Mouse (Mus musculus): Measurements from ENCODE around the gene Plch2.

Gene Plch2

DNA sequence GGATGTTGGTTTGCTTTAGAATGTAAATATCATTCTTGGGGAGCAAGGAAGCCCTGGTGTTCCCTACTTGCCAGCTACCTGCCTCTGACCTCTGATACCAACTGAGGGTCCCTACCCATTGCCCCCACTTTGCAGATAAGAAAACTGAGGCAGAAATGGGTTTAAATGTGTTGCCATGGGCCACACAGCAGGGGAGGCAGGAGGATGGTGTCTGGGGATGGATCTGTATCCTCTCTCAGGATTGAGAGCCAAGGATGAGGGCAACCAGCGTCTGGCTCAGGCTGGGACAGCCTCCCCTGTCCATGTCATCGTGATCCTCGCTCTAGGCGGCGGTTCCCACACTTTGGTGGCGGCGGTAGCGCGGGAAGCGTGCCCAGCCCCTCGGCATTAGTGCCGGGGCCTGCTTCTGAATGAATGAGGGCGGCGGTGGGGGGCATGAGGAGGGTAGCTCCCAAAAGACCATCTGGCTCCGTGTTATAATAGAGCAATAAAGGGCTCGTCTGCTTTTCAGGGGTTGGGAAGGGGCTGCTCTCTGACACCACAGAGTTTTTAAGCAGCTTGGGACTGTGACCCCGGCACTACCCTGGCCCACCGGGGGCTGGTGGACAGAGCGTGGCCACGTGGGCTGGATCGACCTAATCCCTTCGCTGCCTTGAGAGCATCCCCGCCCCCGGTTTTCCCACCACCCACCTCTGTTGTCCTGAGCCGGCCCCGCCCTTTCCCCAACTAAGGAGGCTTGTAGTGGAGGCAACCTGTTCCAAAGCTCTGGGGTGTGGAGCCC is 103.9 kb downstream of the Plch2 start:
- no peak for DNase-seq

GRCm38 (mm10) chr4:154949589-154949982 is 107.0 kb downstream of the Plch2 start:
- DNase-seq, result no peak

GRCm38 (mm10) chr4:154948940-154949588 is 107.5 kb downstream of the Plch2 start:
- no peak for DNase-seq

- DNase-seq, result no peak
Measured at GRCm38 (mm10) chr4:154948066-154948939, 108.3 kb downstream of the Plch2 start.

DNA sequence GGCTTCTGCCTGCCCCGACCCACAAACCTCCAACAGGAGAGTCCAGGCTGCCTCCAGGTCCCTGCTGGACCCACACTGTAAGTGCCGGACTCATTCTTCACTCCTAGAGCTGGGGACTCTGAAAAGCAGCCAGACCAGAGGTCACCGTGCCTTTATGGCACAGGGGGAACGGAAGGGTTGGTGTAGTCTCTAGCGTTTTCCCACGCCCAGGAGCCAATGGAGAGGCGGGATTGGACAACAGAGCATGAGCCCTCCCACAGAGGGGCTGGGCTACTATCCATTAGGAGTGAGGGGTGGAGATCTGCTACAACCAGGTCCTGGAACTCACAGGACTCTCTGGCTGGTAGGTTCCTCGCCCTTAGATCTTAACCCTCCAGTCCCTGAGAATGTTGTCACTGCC is 110.3 kb downstream of the Plch2 start:
- DNase-seq, result no peak

DNA sequence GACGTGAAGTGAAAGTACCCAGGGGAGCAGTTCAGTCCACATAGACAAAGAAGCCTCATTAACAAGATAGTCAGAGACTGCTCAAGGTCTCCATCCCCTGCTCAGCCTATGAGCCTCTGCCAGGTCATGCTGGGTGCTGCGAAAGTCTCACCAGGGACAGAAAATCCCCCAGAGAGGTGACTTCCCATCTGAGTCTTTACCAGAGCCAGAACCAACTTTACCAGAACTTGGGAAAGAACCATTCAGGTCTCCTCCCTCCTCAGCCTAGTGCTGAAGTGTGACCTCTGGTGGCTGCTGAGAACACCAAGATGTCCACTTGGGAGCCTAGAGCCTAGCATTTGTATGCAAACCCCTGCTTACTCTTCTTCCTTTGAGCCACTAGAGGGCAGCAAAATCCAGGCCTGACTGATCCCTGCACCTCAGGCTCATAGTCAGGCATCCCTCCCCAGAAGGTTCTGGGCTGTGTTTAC is 112.4 kb downstream of the Plch2 start:
- peak; percentile 65 to 70 for DNase-seq

DNA sequence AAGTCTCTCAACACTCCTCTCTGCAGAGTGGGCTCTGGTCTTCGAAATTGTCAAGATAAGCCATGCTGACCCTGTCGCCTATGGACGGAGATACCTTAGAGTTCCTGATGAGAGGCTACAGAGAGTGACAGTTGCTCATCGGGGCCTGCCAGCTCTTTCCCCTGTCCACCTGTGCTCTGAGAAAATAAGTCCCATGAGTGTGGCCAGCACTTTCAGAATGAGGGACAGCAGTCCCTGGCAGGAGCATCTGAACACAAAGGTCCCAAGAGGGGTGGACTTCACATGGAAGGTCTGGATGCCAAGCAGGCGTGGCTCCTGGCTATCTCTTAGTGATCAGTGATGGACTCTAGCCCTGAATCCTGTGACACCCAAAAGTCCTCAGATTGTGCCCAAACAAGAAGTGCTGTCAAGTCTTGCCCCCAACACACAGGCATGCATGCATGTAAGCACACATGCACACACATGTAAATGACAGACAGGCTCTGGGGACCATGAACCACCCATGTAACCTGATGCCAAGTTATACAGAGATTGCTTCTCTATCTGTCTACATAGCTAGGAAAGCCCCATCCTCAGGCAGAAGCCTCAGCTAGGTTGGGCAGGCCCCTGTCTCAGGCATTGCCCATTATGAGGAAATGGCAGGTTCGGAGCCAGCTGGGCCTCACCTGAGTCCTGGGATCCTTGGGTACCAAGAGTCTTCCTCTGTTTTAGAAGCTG is 113.1 kb downstream of the Plch2 start:
- DNase-seq, result no peak

DNA sequence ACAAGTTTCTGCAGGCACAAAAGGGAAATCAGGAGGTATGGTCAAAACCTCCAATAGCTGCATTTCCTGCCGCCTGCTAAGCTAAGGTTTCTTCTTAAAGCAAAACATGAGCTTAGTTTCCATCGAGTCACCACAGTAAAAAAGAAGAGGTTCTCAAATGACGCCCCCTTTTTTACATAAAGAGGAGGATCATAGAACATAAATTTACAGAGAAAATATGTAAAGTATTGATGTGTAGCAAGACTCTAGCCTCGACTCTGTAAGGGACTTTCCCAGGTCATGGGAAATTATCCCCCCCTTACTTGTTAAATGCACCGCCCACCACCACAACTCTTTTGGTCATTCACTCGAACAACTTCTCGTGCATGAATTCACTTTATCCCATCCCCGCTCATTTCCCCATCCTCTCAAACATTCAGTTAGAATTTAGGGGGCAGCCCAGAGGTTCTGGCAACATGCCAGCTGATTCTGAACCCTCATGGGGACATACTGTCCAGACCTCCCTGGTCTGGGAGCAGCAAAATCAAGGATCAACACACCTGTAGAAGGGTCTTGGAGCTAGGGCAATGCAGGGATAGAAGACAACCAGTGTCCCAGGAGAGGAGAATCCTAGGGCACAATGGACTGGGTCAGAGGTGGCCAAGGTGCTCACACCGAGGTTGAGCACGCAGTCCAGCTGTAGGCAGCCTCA is 113.8 kb downstream of the Plch2 start:
- DNase-seq, result no peak

DNA sequence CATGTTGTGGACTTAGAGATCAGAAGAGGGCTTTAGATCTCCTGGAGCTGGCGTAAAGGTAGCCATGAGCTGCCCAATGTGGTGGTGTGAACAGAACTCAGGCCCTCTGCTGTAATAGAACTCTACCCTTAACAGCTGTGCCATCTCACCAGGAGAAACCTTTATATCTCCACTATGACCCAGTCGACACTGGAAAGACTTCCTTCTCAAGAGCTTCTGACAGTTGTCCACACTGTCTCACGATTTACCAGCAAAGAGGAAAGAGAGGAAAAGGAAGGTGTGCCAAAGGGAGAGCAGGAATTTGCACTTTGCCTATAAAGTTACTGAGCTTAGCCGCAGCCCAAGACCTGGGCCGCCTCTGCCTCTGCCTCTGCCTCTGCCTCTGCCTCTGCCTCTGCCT is 114.8 kb downstream of the Plch2 start:
- no peak for DNase-seq

DNA sequence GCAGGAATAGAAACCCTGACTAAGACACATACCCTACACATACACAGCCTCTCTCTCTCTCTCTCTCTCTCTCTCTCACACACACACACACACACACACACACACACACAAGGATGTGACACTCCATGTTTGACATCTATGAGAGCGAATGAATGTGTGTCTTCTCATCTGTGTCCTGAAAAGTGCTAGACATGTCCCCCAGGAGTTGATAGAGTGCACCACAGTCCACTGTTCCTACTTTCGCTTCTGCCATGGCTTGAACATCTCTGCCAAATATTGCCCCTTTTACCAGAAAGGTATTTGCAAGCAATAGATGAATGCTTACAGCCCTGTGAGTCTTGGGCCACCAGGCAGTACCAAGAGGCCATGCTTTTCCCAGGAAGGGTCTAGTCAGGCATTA is 116.4 kb downstream of the Plch2 start:
- no peak for DNase-seq

GRCm38 (mm10) chr4:154937746-154938145 is 118.8 kb downstream of the Plch2 start:
- DNase-seq, result no peak

GRCm38 (mm10) chr4:154936542-154937255 is 119.9 kb downstream of the Plch2 start:
- DNase-seq, result no peak

DNA sequence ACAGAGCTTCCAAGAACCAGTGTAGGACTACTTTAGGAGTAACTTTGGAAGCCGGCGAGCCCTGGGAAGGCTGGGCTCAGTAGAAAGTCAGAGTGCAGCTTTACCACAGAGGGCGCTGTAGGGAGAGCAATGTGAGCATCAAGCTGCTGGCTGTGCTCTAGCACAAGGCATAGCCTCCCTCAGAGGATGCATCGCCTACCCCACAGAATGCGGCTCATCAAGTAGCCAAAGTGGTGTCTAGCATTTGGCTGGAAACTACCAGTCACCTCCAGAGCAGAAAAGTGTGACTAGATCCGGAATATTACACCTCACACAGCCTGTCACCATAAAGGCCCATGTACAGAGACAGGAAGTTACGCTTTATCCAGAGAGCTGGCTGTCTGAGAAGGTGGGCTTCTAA is 120.8 kb downstream of the Plch2 start:
- no peak for DNase-seq

GRCm38 (mm10) chr4:154934800-154935199 is 121.8 kb downstream of the Plch2 start:
- DNase-seq, result no peak

- no peak for DNase-seq
Measured at GRCm38 (mm10) chr4:154933306-154933907, 123.2 kb downstream of the Plch2 start.
